Mouse (Mus musculus): Measurements from ENCODE around the gene L1cam. TPM values are rescaled to one million over a fixed set of nuclear protein-coding genes. Genes with fewer than 3 reads are reported as not detected.

L1cam gene
- 98.7 TPM for polyA plus RNA-seq (2015; fragmentation: Illumina TruSeq; extraction: RNeasy Lipid Tissue Mini Kit (QIAGEN cat#74804); ENCODE audit: low read depth, low replicate concordance)

GRCm38 (mm10) chrX:73895719-73896118 lies at the start of gene L1cam:
L1cam (minus strand) TSS chrX:73896105.

GRCm38 (mm10) chrX:73930402-73931062 lies 34.6 kb upstream of the L1cam start, which contains the start of gene Renbp:
Renbp (minus strand) TSS chrX:73930850.

GRCm38 (mm10) chrX:73921823-73922549 lies 26.1 kb upstream of the L1cam start, which contains the start of the genes Arhgap4 and Naa10:
Arhgap4 (minus strand) TSS chrX:73921870.
Naa10 (minus strand) TSS chrX:73921944.

GRCm38 (mm10) chrX:73891551-73892152 lies 4.3 kb downstream of the L1cam start, which contains the start of gene Avpr2:
Avpr2 (plus strand) TSS chrX:73892102.

GRCm38 (mm10) chrX:73824185-73825151 lies 71.4 kb downstream of the L1cam start, which contains the start of gene Pdzd4:
Pdzd4 (minus strand) TSS chrX:73824969.

Other genes with a start within 250 kb of the L1cam start
- gene Pnck, start 236.0 kb downstream of the L1cam start, polyA plus RNA-seq (2015; fragmentation: Illumina TruSeq; extraction: RNeasy Lipid Tissue Mini Kit (QIAGEN cat#74804); ENCODE audit: low read depth, low replicate concordance), result 115 TPM
- gene Slc6a8, start 223.0 kb downstream of the L1cam start, polyA plus RNA-seq (2015; fragmentation: Illumina TruSeq; extraction: RNeasy Lipid Tissue Mini Kit (QIAGEN cat#74804); ENCODE audit: low read depth, low replicate concordance), result 75.3 TPM
- gene Bcap31, start 179.9 kb downstream of the L1cam start, polyA plus RNA-seq (2015; fragmentation: Illumina TruSeq; extraction: RNeasy Lipid Tissue Mini Kit (QIAGEN cat#74804); ENCODE audit: low read depth, low replicate concordance), result 138 TPM
- 9.2 TPM for gene Abcd1, start 179.5 kb downstream of the L1cam start, polyA plus RNA-seq (2015; fragmentation: Illumina TruSeq; extraction: RNeasy Lipid Tissue Mini Kit (QIAGEN cat#74804); ENCODE audit: low read depth, low replicate concordance)
- gene Plxnb3, start 139.0 kb downstream of the L1cam start, polyA plus RNA-seq (2015; fragmentation: Illumina TruSeq; extraction: RNeasy Lipid Tissue Mini Kit (QIAGEN cat#74804); ENCODE audit: low read depth, low replicate concordance), result 12.9 TPM
- 13.8 TPM for gene Srpk3, start 121.7 kb downstream of the L1cam start, polyA plus RNA-seq (2015; fragmentation: Illumina TruSeq; extraction: RNeasy Lipid Tissue Mini Kit (QIAGEN cat#74804); ENCODE audit: low read depth, low replicate concordance)
- gene Idh3g, start 109.2 kb downstream of the L1cam start, polyA plus RNA-seq (2015; fragmentation: Illumina TruSeq; extraction: RNeasy Lipid Tissue Mini Kit (QIAGEN cat#74804); ENCODE audit: low read depth, low replicate concordance), result 264 TPM
- gene Ssr4, start 109.1 kb downstream of the L1cam start, polyA plus RNA-seq (2015; fragmentation: Illumina TruSeq; extraction: RNeasy Lipid Tissue Mini Kit (QIAGEN cat#74804); ENCODE audit: low read depth, low replicate concordance), result 145 TPM
- 82.2 TPM for gene Pdzd4, start 71.1 kb downstream of the L1cam start, polyA plus RNA-seq (2015; fragmentation: Illumina TruSeq; extraction: RNeasy Lipid Tissue Mini Kit (QIAGEN cat#74804); ENCODE audit: low read depth, low replicate concordance)
- not detected for gene Avpr2, start 4.0 kb downstream of the L1cam start, polyA plus RNA-seq (2015; fragmentation: Illumina TruSeq; extraction: RNeasy Lipid Tissue Mini Kit (QIAGEN cat#74804); ENCODE audit: low read depth, low replicate concordance)
- 3.8 TPM for gene Arhgap4, start 25.8 kb upstream of the L1cam start, polyA plus RNA-seq (2015; fragmentation: Illumina TruSeq; extraction: RNeasy Lipid Tissue Mini Kit (QIAGEN cat#74804); ENCODE audit: low read depth, low replicate concordance)
- gene Naa10, start 25.8 kb upstream of the L1cam start, polyA plus RNA-seq (2015; fragmentation: Illumina TruSeq; extraction: RNeasy Lipid Tissue Mini Kit (QIAGEN cat#74804); ENCODE audit: low read depth, low replicate concordance), result 66.1 TPM
- gene Renbp, start 34.7 kb upstream of the L1cam start, polyA plus RNA-seq (2015; fragmentation: Illumina TruSeq; extraction: RNeasy Lipid Tissue Mini Kit (QIAGEN cat#74804); ENCODE audit: low read depth, low replicate concordance), result 7.2 TPM
- 43.1 TPM for gene Hcfc1, start 70.3 kb upstream of the L1cam start, polyA plus RNA-seq (2015; fragmentation: Illumina TruSeq; extraction: RNeasy Lipid Tissue Mini Kit (QIAGEN cat#74804); ENCODE audit: low read depth, low replicate concordance)
- 52.5 TPM for gene Irak1, start 127.8 kb upstream of the L1cam start, polyA plus RNA-seq (2015; fragmentation: Illumina TruSeq; extraction: RNeasy Lipid Tissue Mini Kit (QIAGEN cat#74804); ENCODE audit: low read depth, low replicate concordance)
- gene Opn1mw, start 231.4 kb upstream of the L1cam start, polyA plus RNA-seq (2015; fragmentation: Illumina TruSeq; extraction: RNeasy Lipid Tissue Mini Kit (QIAGEN cat#74804); ENCODE audit: low read depth, low replicate concordance), result 1.2 TPM
- gene Mecp2, start 239.3 kb upstream of the L1cam start, polyA plus RNA-seq (2015; fragmentation: Illumina TruSeq; extraction: RNeasy Lipid Tissue Mini Kit (QIAGEN cat#74804); ENCODE audit: low read depth, low replicate concordance), result 40.9 TPM

Measured in brain, adult 10 weeks (tissue).